In genomic region chr10:86779816-86780500, GRCm38 (mm10) we compare ENCODE assay signal across 9 mouse cellular contexts. TPM values are rescaled to one million over a fixed set of nuclear protein-coding genes. Genes with fewer than 3 reads are reported as not detected.
A peak's percentile ranks its signal among the peaks of the same experiment; 100 is the strongest.
DNase-seq lines count a peak whose midpoint lies in the region; ATAC-seq and TF ChIP-seq lines count a peak whose summit lies in the region.
"Had no signal": no experiment of that assay in that cellular context is flagged by ENCODE, and none has a peak within 500 bp of the region (broad histone marks: within the 10 kb centered on the region; RNA-seq: fewer than 3 reads in every experiment).

No protein-coding gene starts in this region.

- H3K9me3 ChIP-seq in kidney, embryonic 15.5 days (replicated peaks): no peaks in the 10 kb centered on the region
- H3K9me3 ChIP-seq in hindbrain, embryonic 12.5 days (replicated peaks): no peaks in the 10 kb centered on the region
- no peaks in the 10 kb centered on the region for H3K9me3 ChIP-seq in midbrain, embryonic 14.5 days (ENCODE audit: control insufficient read depth, low read length)

- no peak overlapping the region for H3K27ac ChIP-seq in kidney, embryonic 15.5 days
- 0 out of 2 replicates have a peak overlapping the region, but pooled peaks have one; percentile 15 for H3K27ac ChIP-seq in bone marrow macrophage, adult 2 months (ENCODE audit: insufficient read depth, low read depth, low read length)
- H3K27ac ChIP-seq in hindbrain, embryonic 12.5 days: no peak overlapping the region
- peak overlapping the region; percentile 70 for H3K27ac ChIP-seq in midbrain, embryonic 14.5 days (replicated peaks; ENCODE audit: low read depth, low read length)

- ATAC-seq in kidney, embryonic 15.5 days (replicated peaks; ENCODE audit: low FRiP score): no peak
- no peak for ATAC-seq in hindbrain, embryonic 12.5 days (ENCODE audit: low FRiP score)
- no peak for ATAC-seq in midbrain, embryonic 14.5 days (ENCODE audit: low FRiP score, low TSS enrichment)

- peak overlapping the region; percentile 70 for H3K9ac ChIP-seq in kidney, embryonic 15.5 days
- peak overlapping the region; percentile 66 for H3K9ac ChIP-seq in hindbrain, embryonic 12.5 days
- peak overlapping the region; percentile 70 for H3K9ac ChIP-seq in midbrain, embryonic 14.5 days (replicated peaks; ENCODE audit: low read length)

- H3K4me2 ChIP-seq in kidney, embryonic 15.5 days: peak overlapping the region; percentile 98
- peak overlapping the region; percentile 99 for H3K4me2 ChIP-seq in hindbrain, embryonic 12.5 days (replicated peaks)
- H3K4me2 ChIP-seq in midbrain, embryonic 14.5 days (ENCODE audit: low read length): peak overlapping the region; percentile 93

- peaks cover 37% of the 10 kb centered on the region for H3K4me1 ChIP-seq in kidney, embryonic 15.5 days
- H3K4me1 ChIP-seq in bone marrow macrophage, adult 2 months (ENCODE audit: control insufficient read depth, insufficient read depth, low read length): peaks cover 28% of the 10 kb centered on the region
- peaks cover 13% of the 10 kb centered on the region for H3K4me1 ChIP-seq in hindbrain, embryonic 12.5 days
- peaks cover 8% of the 10 kb centered on the region; the same call in 1 of the 2 replicates for H3K4me1 ChIP-seq in midbrain, embryonic 14.5 days (ENCODE audit: control insufficient read depth, insufficient read depth, low read length)

- TF ChIP-seq CTCF in bone marrow macrophage, adult 2 months (IDR thresholded peaks at IDR 0.05; ENCODE audit: low read depth, low read length): no peak

- no peak for DNase-seq in kidney, postnatal 25 days
- DNase-seq in midbrain, embryonic 14.5 days: no peak
- no peak for DNase-seq in spleen, postnatal 4 days (ENCODE audit: low spot score in 2 of 2)
- DNase-seq in embryo, embryonic 10 days (ENCODE audit: low spot score): no peak
- no peak for DNase-seq in right cerebral cortex, postnatal 4 days

- WGBS in kidney, embryonic 15.5 days: 20% methylated on average over 12 of the region's 12 CpGs
- WGBS in hindbrain, embryonic 12.5 days: 19% methylated on average over 12 of the region's 12 CpGs
- 15% methylated on average over 12 of the region's 12 CpGs for WGBS in midbrain, embryonic 14.5 days

- no peaks in the 10 kb centered on the region for H3K27me3 ChIP-seq in kidney, embryonic 15.5 days
- peaks cover 13% of the 10 kb centered on the region; the same call in 1 of the 2 replicates for H3K27me3 ChIP-seq in hindbrain, embryonic 12.5 days
- no peaks in the 10 kb centered on the region for H3K27me3 ChIP-seq in midbrain, embryonic 14.5 days (ENCODE audit: control insufficient read depth, insufficient read depth, low read length)

- H3K4me3 ChIP-seq in kidney, embryonic 15.5 days (replicated peaks): peak overlapping the region; percentile 77
- H3K4me3 ChIP-seq in bone marrow macrophage, adult 2 months (ENCODE audit: insufficient read depth, low read length): peak overlapping the region; percentile 94
- H3K4me3 ChIP-seq in hindbrain, embryonic 12.5 days: peak overlapping the region; percentile 60
- H3K4me3 ChIP-seq in midbrain, embryonic 14.5 days (replicated peaks; ENCODE audit: low read depth, low read length): peak overlapping the region; percentile 72

- no peak for TF ChIP-seq POLR2A in bone marrow macrophage, adult 2 months (IDR thresholded peaks at IDR 0.05; ENCODE audit: borderline replicate concordance, low read depth, low read length)

- no peaks in the 10 kb centered on the region for H3K36me3 ChIP-seq in kidney, embryonic 15.5 days
- no peaks in the 10 kb centered on the region for H3K36me3 ChIP-seq in hindbrain, embryonic 12.5 days
- H3K36me3 ChIP-seq in midbrain, embryonic 14.5 days (ENCODE audit: control insufficient read depth, insufficient read depth, low read length): no peaks in the 10 kb centered on the region

RNA-seq across cellular contexts. Expression of gene Nt5dc3, which starts 1.2 kb away (rescaled TPM):
- polyA plus RNA-seq in kidney, embryonic 15.5 days (2015; fragmentation: Nextera tagmentation; extraction: Ambion mirVana): 1.2 and 1.4 TPM in 2 replicates
- 5.3 and 6.8 TPM in 2 replicates for polyA plus RNA-seq in bone marrow macrophage, adult 2 months (2012; ENCODE audit: insufficient read depth, insufficient read length, missing spikeins)
- polyA plus RNA-seq in hindbrain, embryonic 12.5 days (2016; fragmentation: Nextera tagmentation; extraction: Ambion mirVana): 3.9 and 4.2 TPM in 2 replicates
- polyA plus RNA-seq in midbrain, embryonic 14.5 days (2014; fragmentation: Nextera tagmentation; extraction: Ambion mirVana): 14.9 and 17.2 TPM in 2 replicates

RNA-seq across cellular contexts. Expression of gene Gm49358, which starts 16.2 kb away (rescaled TPM):
- polyA plus RNA-seq in kidney, embryonic 15.5 days (2015; fragmentation: Nextera tagmentation; extraction: Ambion mirVana): not detected in 2 replicates
- 3.0 TPM in 1 of 2 replicates, not detected in the other for polyA plus RNA-seq in bone marrow macrophage, adult 2 months (2012; ENCODE audit: insufficient read depth, insufficient read length, missing spikeins)
- polyA plus RNA-seq in hindbrain, embryonic 12.5 days (2016; fragmentation: Nextera tagmentation; extraction: Ambion mirVana): not detected in 2 replicates
- polyA plus RNA-seq in midbrain, embryonic 14.5 days (2014; fragmentation: Nextera tagmentation; extraction: Ambion mirVana): 0.87 TPM in 1 of 2 replicates, not detected in the other
- polyA plus RNA-seq: brain, embryonic 14.5 days had no signal

Comparison
In these comparisons a context has a peak if more than half of its experiments do, and no peak if none do; other contexts are left out.
1. H3K27ac ChIP-seq: peak in bone marrow macrophage, adult 2 months (single experiment) and midbrain, embryonic 14.5 days (single experiment); none in kidney, embryonic 15.5 days (single experiment) and hindbrain, embryonic 12.5 days (single experiment).
2. Peak in every context shown above with its lines, with median percentiles within 50 percentile points of each other: H3K4me2 ChIP-seq, H3K4me3 ChIP-seq and H3K9ac ChIP-seq.